Mouse (Mus musculus) megakaryocyte, embryonic 14.5 days (primary cell): ENCODE measurements at regions not wholly inside any gene's neighbourhood (a gene's known extent, or its start where the extent isn't known, plus 50 kb on each side); places are given as distances from the start of the nearest gene placed in this dataset.
A peak's percentile ranks its signal among the peaks of the same experiment; 100 is the strongest.

ENCODE experiments used
- H3K27me3 ChIP-seq: replicated peaks from 2 replicates; pipeline ENCODE3; 2012; ENCODE audit warnings: inconsistent platforms
- H3K36me3 ChIP-seq: replicated peaks from 2 replicates; pipeline ENCODE3; 2012; ENCODE audit warnings: low read length, inconsistent platforms, mixed read lengths
- H3K4me1 ChIP-seq: 2 replicates; pipeline ENCODE4 v1.6.1; 2012; ENCODE audit warnings: inconsistent platforms
- H3K4me3 ChIP-seq: replicated peaks from 2 replicates; pipeline ENCODE3; 2012; ENCODE audit warnings: moderate library complexity, mild to moderate bottlenecking, inconsistent platforms
- H3K9me3 ChIP-seq: 2 replicates; pipeline ENCODE4 v1.6.1; 2012; ENCODE audit warnings: inconsistent platforms
- FLI1 ChIP-seq: IDR thresholded peaks from 2 replicates; pipeline ENCODE4 v1.6.1; 2012; ENCODE audit warnings: low read length, inconsistent platforms, mixed read lengths
- GATA1 ChIP-seq: IDR thresholded peaks from 3 replicates; pipeline ENCODE4 v1.6.1; 2012; ENCODE audit warnings: mixed read lengths, low read length, inconsistent platforms, borderline replicate concordance

- no peak overlapping the region for H3K4me3 ChIP-seq
Observed at GRCm38 (mm10) chr10:43634371-43635080, 56.4 kb downstream of the Cd24a start.

GRCm38 (mm10) chr10:43641169-43641945, 63.3 kb downstream of the Cd24a start:
- peaks cover 32% of the 10 kb centered on the region for H3K4me1 ChIP-seq
- H3K4me3 ChIP-seq = peak overlapping the region; percentile 59
- peaks cover 2% of the 10 kb centered on the region for H3K27me3 ChIP-seq
- peaks cover 2% of the 10 kb centered on the region for H3K36me3 ChIP-seq
- peaks cover 19% of the 10 kb centered on the region for H3K9me3 ChIP-seq
- TF ChIP-seq GATA1 = no peak

More at GRCm38 (mm10) chr10:43634371-43635080, 56.4 kb downstream of the Cd24a start:
- Histone ChIP-seq H3K27me3 (peaks cover 8% of the 10 kb centered on the region), H3K4me1 (peaks cover 4% of the 10 kb centered on the region), H3K9me3 (peaks cover 35% of the 10 kb centered on the region), H3K36me3 (peaks cover 5% of the 10 kb centered on the region)
- TF ChIP-seq FLI1 (no peak), GATA1 (no peak)

- Histone ChIP-seq H3K4me1 (peaks cover 31% of the 10 kb centered on the region), H3K4me3 (no peak overlapping the region), H3K9me3 (no peaks in the 10 kb centered on the region), H3K36me3 (no peaks in the 10 kb centered on the region), H3K27me3 (no peaks in the 10 kb centered on the region)
- TF ChIP-seq GATA1 = no peak
- no peak for TF ChIP-seq FLI1
Observed at GRCm38 (mm10) chr10:43646326-43646725, 68.2 kb downstream of the Cd24a start.

GRCm38 (mm10) chr10:43646965-43647364, 68.9 kb downstream of the Cd24a start:
- no peaks in the 10 kb centered on the region for H3K36me3 ChIP-seq
- no peaks in the 10 kb centered on the region for H3K27me3 ChIP-seq
- TF ChIP-seq GATA1 = no peak
- no peak for TF ChIP-seq FLI1
- no peaks in the 10 kb centered on the region for H3K9me3 ChIP-seq
- peaks cover 25% of the 10 kb centered on the region for H3K4me1 ChIP-seq
- no peak overlapping the region for H3K4me3 ChIP-seq

- H3K36me3 ChIP-seq = no peaks in the 10 kb centered on the region
- no peak overlapping the region for H3K4me3 ChIP-seq
- H3K9me3 ChIP-seq = peaks cover 4% of the 10 kb centered on the region
- peaks cover 17% of the 10 kb centered on the region for H3K4me1 ChIP-seq
- TF ChIP-seq FLI1 = no peak
- TF ChIP-seq GATA1 = no peak
- peaks cover 3% of the 10 kb centered on the region for H3K27me3 ChIP-seq
Observed at GRCm38 (mm10) chr10:43648186-43648585, 70.1 kb downstream of the Cd24a start.

GRCm38 (mm10) chr10:43648815-43649447, 70.8 kb downstream of the Cd24a start:
- H3K36me3 ChIP-seq = no peaks in the 10 kb centered on the region
- H3K9me3 ChIP-seq = peaks cover 10% of the 10 kb centered on the region
- H3K27me3 ChIP-seq = peaks cover 3% of the 10 kb centered on the region
- TF ChIP-seq GATA1 (no peak), FLI1 (no peak)
- H3K4me3 ChIP-seq = no peak overlapping the region
- H3K4me1 ChIP-seq = peaks cover 17% of the 10 kb centered on the region

- TF ChIP-seq GATA1 (no peak), FLI1 (no peak)
Observed at GRCm38 (mm10) chr10:43650449-43650848, 72.4 kb downstream of the Cd24a start.

GRCm38 (mm10) chr10:43651505-43651904, 73.4 kb downstream of the Cd24a start:
- peaks cover 25% of the 10 kb centered on the region for H3K9me3 ChIP-seq
- no peaks in the 10 kb centered on the region for H3K36me3 ChIP-seq
- H3K4me1 ChIP-seq = peaks cover 23% of the 10 kb centered on the region
- TF ChIP-seq GATA1 (no peak), FLI1 (no peak)
- H3K27me3 ChIP-seq = peaks cover 10% of the 10 kb centered on the region
- H3K4me3 ChIP-seq = no peak overlapping the region

More at GRCm38 (mm10) chr10:43650449-43650848, 72.4 kb downstream of the Cd24a start:
- H3K9me3 ChIP-seq = peaks cover 22% of the 10 kb centered on the region
- H3K36me3 ChIP-seq = no peaks in the 10 kb centered on the region
- H3K27me3 ChIP-seq = peaks cover 10% of the 10 kb centered on the region
- no peak overlapping the region for H3K4me3 ChIP-seq
- H3K4me1 ChIP-seq = peaks cover 19% of the 10 kb centered on the region

GRCm38 (mm10) chr10:43651915-43652314, 73.8 kb downstream of the Cd24a start:
- no peak for TF ChIP-seq FLI1
- TF ChIP-seq GATA1 = no peak
- Histone ChIP-seq H3K4me3 (no peak overlapping the region), H3K9me3 (peaks cover 30% of the 10 kb centered on the region), H3K27me3 (peaks cover 13% of the 10 kb centered on the region), H3K36me3 (no peaks in the 10 kb centered on the region), H3K4me1 (peaks cover 20% of the 10 kb centered on the region)
